Mouse (Mus musculus) CH12.LX (cell line): ENCODE measurements around the gene Grip1. TPM values are rescaled to one million over a fixed set of nuclear protein-coding genes. Genes with fewer than 3 reads are reported as not detected.

Experiments
- DNase-seq: peaks from one replicate; pipeline ENCODE4 v3.0.0-alpha.2; 2013; ENCODE audit errors: extremely low read depth
- H3K27ac ChIP-seq: 2 replicates; pipeline ENCODE4 v1.5.1; 2012; ENCODE audit warnings: low read depth, mild to moderate bottlenecking, control low read depth, moderate library complexity; ENCODE audit not compliant: insufficient read depth
- H3K27me3 ChIP-seq: replicated peaks from 2 replicates; pipeline ENCODE3; 2012; ENCODE audit warnings: inconsistent platforms
- H3K36me3 ChIP-seq, 2 experiments: replicated peaks in 1 of 2; 2 replicates each; pipeline versions ENCODE3 to v1.6.1; 2012; ENCODE audit warnings: inconsistent platforms in 1 of 2, low read length in 1 of 2, mild to moderate bottlenecking in 1 of 2, mixed read lengths in 1 of 2, moderate library complexity in 1 of 2; ENCODE audit not compliant: control insufficient read depth in 1 of 2, insufficient read depth in 1 of 2
- H3K4me1 ChIP-seq, 2 experiments: 2 replicates each; pipeline ENCODE4 v1.6.1; 2012; ENCODE audit warnings: inconsistent platforms in 1 of 2, moderate library complexity in 1 of 2; ENCODE audit not compliant: insufficient read depth in 2 of 2, control insufficient read depth in 1 of 2
- H3K4me2 ChIP-seq: 2 replicates; pipeline ENCODE4 v1.6.1; 2012; ENCODE audit warnings: low read depth, mild to moderate bottlenecking, control low read depth; ENCODE audit not compliant: poor library complexity, insufficient read depth, severe bottlenecking
- H3K4me3 ChIP-seq, 3 experiments: fragments of 150-350 bp in 1 of 3; sonication (generic) in 1 of 3; replicated peaks in 1 of 3; 2 replicates each; pipeline versions ENCODE3 to v1.5.1; 2011 to 2012; ENCODE audit warnings: low read depth in 2 of 3, low read length in 2 of 3, mild to moderate bottlenecking in 2 of 3, moderate library complexity in 2 of 3, control low read depth in 1 of 3, improper control_type of control experiment in 1 of 3, inconsistent platforms in 1 of 3, mixed read lengths in 1 of 3; ENCODE audit not compliant: poor library complexity in 1 of 3
- H3K79me2 ChIP-seq: replicated peaks from 2 replicates; pipeline ENCODE4 v1.6.1; 2012; ENCODE audit warnings: mild to moderate bottlenecking, moderate library complexity; ENCODE audit not compliant: control insufficient read depth, poor library complexity, insufficient read depth, severe bottlenecking; ENCODE audit errors: extremely low read depth
- H3K9ac ChIP-seq: 2 replicates; pipeline ENCODE4 v1.6.1; 2012; ENCODE audit warnings: low read depth, mild to moderate bottlenecking, control low read depth, moderate library complexity; ENCODE audit not compliant: insufficient read depth
- H3K9me3 ChIP-seq: replicated peaks from 2 replicates; pipeline ENCODE3; 2012; ENCODE audit warnings: low read length, inconsistent platforms, mixed read lengths
- ELF1 ChIP-seq: IDR thresholded peaks from 2 replicates; pipeline ENCODE4 v1.6.1; 2014; ENCODE audit warnings: low read depth, mild to moderate bottlenecking, inconsistent platforms, low read length, improper control_type of control experiment
- EP300 ChIP-seq: IDR thresholded peaks from 2 replicates; pipeline ENCODE4 v1.6.1; 2011; ENCODE audit warnings: low read length, improper control_type of control experiment
- ETS1 ChIP-seq: conservative IDR thresholded peaks from 2 replicates; pipeline ENCODE4 v1.6.1; 2012; ENCODE audit warnings: low read depth, mild to moderate bottlenecking, inconsistent platforms, low read length, improper control_type of control experiment, moderate library complexity
- HCFC1 ChIP-seq: IDR thresholded peaks from 2 replicates; pipeline ENCODE4 v1.6.1; 2012; ENCODE audit warnings: low read depth, mild to moderate bottlenecking, inconsistent platforms, low read length, improper control_type of control experiment
- IRF4 ChIP-seq: IDR thresholded peaks from 2 replicates; pipeline ENCODE4 v1.6.1; 2014; ENCODE audit warnings: low read depth, mild to moderate bottlenecking, inconsistent platforms, low read length, improper control_type of control experiment
- JUND ChIP-seq: conservative IDR thresholded peaks from 2 replicates; pipeline ENCODE4 v1.6.1; 2011; ENCODE audit warnings: low read depth, low read length, improper control_type of control experiment
- KAT2A ChIP-seq: IDR thresholded peaks from 2 replicates; pipeline ENCODE4 v1.6.1; 2012; ENCODE audit warnings: low read length, improper control_type of control experiment, inconsistent platforms; ENCODE audit not compliant: insufficient replicate concordance
- MAFK ChIP-seq: IDR thresholded peaks from 2 replicates; pipeline ENCODE4 v1.6.1; 2011; ENCODE audit warnings: low read length, improper control_type of control experiment; ENCODE audit not compliant: insufficient replicate concordance
- MEF2A ChIP-seq: IDR thresholded peaks from 2 replicates; pipeline ENCODE4 v1.6.1; 2014; ENCODE audit warnings: low read depth, mild to moderate bottlenecking, inconsistent platforms, low read length, improper control_type of control experiment, borderline replicate concordance
- POLR2A ChIP-seq: IDR thresholded peaks from 2 replicates; pipeline ENCODE4 v1.6.1; 2011; ENCODE audit warnings: low read depth, mild to moderate bottlenecking, improper control_type of control experiment, low read length
- POLR2AphosphoS2 ChIP-seq: IDR thresholded peaks from 2 replicates; pipeline ENCODE4 v1.6.1; 2011; ENCODE audit warnings: low read depth, low read length, improper control_type of control experiment
- RAD21 ChIP-seq: IDR thresholded peaks from 2 replicates; pipeline ENCODE4 v1.6.1; 2011; ENCODE audit warnings: low read depth, mild to moderate bottlenecking, low read length, improper control_type of control experiment, moderate library complexity
- SIN3A ChIP-seq: IDR thresholded peaks from 2 replicates; pipeline ENCODE4 v1.6.1; 2012; ENCODE audit warnings: low read length, improper control_type of control experiment, inconsistent platforms
- TBP ChIP-seq: conservative IDR thresholded peaks from 2 replicates; pipeline ENCODE4 v1.6.1; 2011; ENCODE audit warnings: low read depth, low read length, improper control_type of control experiment
- TCF12 ChIP-seq: IDR thresholded peaks from 2 replicates; pipeline ENCODE4 v1.6.1; 2014; ENCODE audit warnings: low read depth, mild to moderate bottlenecking, inconsistent platforms, low read length, improper control_type of control experiment
- ZMIZ1 ChIP-seq: IDR thresholded peaks from 2 replicates; pipeline ENCODE4 v1.6.1; 2012; ENCODE audit warnings: low read depth, mild to moderate bottlenecking, inconsistent platforms, low read length, improper control_type of control experiment
- ZNF384 ChIP-seq: IDR thresholded peaks from 2 replicates; pipeline ENCODE4 v1.6.1; 2012; ENCODE audit warnings: low read depth, low read length, improper control_type of control experiment, inconsistent platforms
- dilution Hi-C: fragments of 300-500 bp; cut with MboI; formaldehyde crosslinking; loops from 2 replicates; pipeline ENCODE4 v1.14.3; 2020; ENCODE audit warnings: low sequenced_read_pairs; ENCODE audit not compliant: extremely low pct_unique_long_range_greater_than_20kb, extremely low pct_ligation_motif_present
- in situ Hi-C: fragments of 300-500 bp; cut with MboI; formaldehyde crosslinking; loops from 3 replicates; pipeline ENCODE4 v1.14.3; 2019; ENCODE audit warnings: low sequenced_read_pairs, low pct_ligation_motif_present, low pct_unique_long_range_greater_than_20kb, mixed read lengths
- polyA plus RNA-seq: library from polyadenylated mRNA; unstranded; fragments of >175 nt; gene quantifications from 2 replicates; pipeline ENCODE4 v1.2.1, GENCODE M21; 2012; ENCODE audit warnings: low read depth; ENCODE audit not compliant: insufficient read length
- total RNA-seq, 2 experiments: library from RNA; depleted of rRNA; stranded (reverse); fragments of 300-350 nt in 1 of 2; fragments of >200 nt in 1 of 2; gene quantifications; 2 replicates each; pipeline ENCODE4 v1.2.3; 2012 to 2014

Gene Grip1
- total and polyA plus RNA-seq, 3 experiments, result 0.09 to 0.33 (median 0.13) TPM

DNA sequence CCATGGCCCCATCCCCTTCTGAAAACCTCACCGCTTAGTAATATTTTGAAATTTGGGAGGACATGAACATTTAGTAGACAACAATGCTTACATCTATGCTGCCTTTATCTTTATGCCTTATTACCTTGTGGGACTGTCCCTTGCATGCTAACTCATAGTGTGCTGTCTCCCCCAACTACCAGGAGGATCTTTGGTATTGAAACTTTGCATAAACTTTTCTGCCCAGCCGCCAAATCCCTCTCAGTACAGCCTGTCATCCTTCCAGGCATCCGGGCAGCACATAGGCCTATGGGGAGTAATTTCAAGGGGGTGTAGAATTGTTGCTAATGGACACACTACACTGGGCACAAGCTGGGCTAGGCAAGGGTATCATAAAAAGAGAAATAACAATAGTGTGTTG is 162.4 kb downstream of the Grip1 start:
- Histone ChIP-seq H3K27me3 (no peaks in the 10 kb centered on the region), H3K79me2 (no peaks in the 10 kb centered on the region), H3K36me3 (no peaks in the 10 kb centered on the region), H3K9ac (no peak overlapping the region), H3K4me3 (no peak overlapping the region), H3K27ac (peak overlapping the region; percentile 97), H3K4me2 (peak overlapping the region; percentile 79), H3K4me1 (peaks cover 15 to 57% of the 10 kb centered on the region in 2 experiments), H3K9me3 (no peaks in the 10 kb centered on the region)
- TF ChIP-seq SIN3A, result peak; percentile 45; the same call in 1 of the 2 replicates
- TF ChIP-seq EP300, result peak; percentile 81
- no peak for TF ChIP-seq TBP
- TF ChIP-seq ETS1, result peak; percentile 47
- no peak for TF ChIP-seq ZMIZ1
- 0 out of 2 replicates have a peak, but pooled peaks have one; percentile 54 for TF ChIP-seq MEF2A
- TF ChIP-seq TCF12, result 0 out of 2 replicates have a peak, but pooled peaks have one; percentile 25
- peak; percentile 72 for TF ChIP-seq IRF4
- in situ Hi-C loops (no loop called here), dilution Hi-C loops (no loop called here)
- DNase-seq, result peak; percentile 81

DNA sequence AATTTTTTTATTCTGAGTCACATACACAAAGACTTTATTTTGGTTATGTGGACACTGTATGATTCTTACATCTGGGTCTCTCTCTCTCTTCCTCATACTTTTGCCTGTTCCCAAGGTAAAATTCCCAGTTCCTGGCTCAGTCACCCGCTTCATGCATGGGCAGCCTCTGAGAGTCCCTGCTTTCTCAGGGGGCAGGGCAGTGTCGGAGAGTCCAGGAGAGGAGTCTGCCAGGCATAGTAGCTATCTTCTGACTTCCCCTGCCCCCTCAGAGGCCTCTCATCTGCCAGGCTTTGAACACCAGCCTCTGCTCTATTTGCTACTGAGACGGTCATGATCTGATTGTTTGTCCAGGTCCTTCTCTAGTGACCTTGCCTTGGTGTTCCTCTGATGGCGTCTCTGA is 175.0 kb downstream of the Grip1 start:
- no peak for TF ChIP-seq RAD21
- TF ChIP-seq MAFK, result no peak
- no peaks in the 10 kb centered on the region for H3K36me3 ChIP-seq
- no peak overlapping the region for H3K27ac ChIP-seq
- no peaks in the 10 kb centered on the region for H3K9me3 ChIP-seq
- no peak for DNase-seq
- no peak overlapping the region for H3K4me2 ChIP-seq
- H3K4me3 ChIP-seq, result no peak overlapping the region
- in situ Hi-C loops (loop anchor here (25.0 kb wide), 1 partner anchor 484 kb away; the partner anchor contains the start of gene Helb), dilution Hi-C loops (no loop called here)
- H3K9ac ChIP-seq, result no peak overlapping the region
- H3K27me3 ChIP-seq, result no peaks in the 10 kb centered on the region
- H3K4me1 ChIP-seq, result peaks cover 3 to 20% of the 10 kb centered on the region in 2 experiments; a peak in 3 of 4 replicates
- no peaks in the 10 kb centered on the region for H3K79me2 ChIP-seq

DNA sequence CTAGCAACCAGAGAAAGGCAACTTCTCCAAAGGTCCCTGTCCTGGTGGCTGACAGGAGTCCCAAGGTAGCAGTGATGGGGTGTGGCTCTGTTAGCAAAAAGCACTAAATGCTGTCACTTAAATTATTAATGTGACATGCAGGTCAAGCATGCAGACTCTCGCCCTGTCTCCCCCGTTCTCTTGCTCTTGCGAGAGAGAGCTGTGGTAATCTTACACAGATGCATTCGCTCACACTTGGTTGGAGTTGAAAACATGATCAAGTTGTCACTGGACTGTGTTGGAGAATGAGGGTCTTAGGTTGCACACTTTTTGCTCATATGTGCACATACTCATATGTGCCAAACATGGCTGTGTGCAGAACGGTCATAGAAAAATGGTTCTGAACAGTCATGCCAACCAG is 176.8 kb downstream of the Grip1 start:
- H3K27ac ChIP-seq, result no peak overlapping the region
- H3K79me2 ChIP-seq, result no peaks in the 10 kb centered on the region
- no peaks in the 10 kb centered on the region for H3K9me3 ChIP-seq
- H3K4me1 ChIP-seq, result peaks cover 3 to 28% of the 10 kb centered on the region in 2 experiments; a peak in 3 of 4 replicates
- H3K4me3 ChIP-seq, result no peak overlapping the region
- no peak for TF ChIP-seq POLR2AphosphoS2
- no peak for TF ChIP-seq KAT2A
- TF ChIP-seq POLR2A, result no peak
- no peak for TF ChIP-seq ELF1
- no peak for TF ChIP-seq ETS1
- no peak for TF ChIP-seq MAFK
- TF ChIP-seq HCFC1, result no peak
- TF ChIP-seq JUND, result no peak
- TF ChIP-seq ZNF384, result no peak
- dilution Hi-C loops (no loop called here), in situ Hi-C loops (loop anchor here (25.0 kb wide), 1 partner anchor 482 kb away; the partner anchor contains the start of gene Helb)
- DNase-seq, result no peak
- no peak overlapping the region for H3K4me2 ChIP-seq
- no peaks in the 10 kb centered on the region for H3K27me3 ChIP-seq
- H3K36me3 ChIP-seq, result no peaks in the 10 kb centered on the region
- no peak overlapping the region for H3K9ac ChIP-seq
